Mouse (Mus musculus) embryonic facial prominence, embryonic 12.5 days (tissue): ENCODE results near the gene Trim25. TPM values are rescaled to one million over a fixed set of nuclear protein-coding genes. Genes with fewer than 3 reads are reported as not detected.

ENCODE experiments used
- ATAC-seq: fragments of 200-750 bp; cut with Nextera tagmentation; 2 replicates; pipeline ENCODE4 v1.8.0; 2017; ENCODE audit not compliant: insufficient number of reproducible peaks, insufficient read depth, low FRiP score, low TSS enrichment
- H3K27ac ChIP-seq: fragments of 300-500 bp; sonication (generic); 2 replicates; pipeline ENCODE4 v1.5.1; 2016; ENCODE audit warnings: mild to moderate bottlenecking
- H3K27me3 ChIP-seq: fragments of 300-500 bp; sonication (generic); 2 replicates; pipeline ENCODE4 v1.6.1; 2016; ENCODE audit warnings: mild to moderate bottlenecking, moderate library complexity
- H3K36me3 ChIP-seq: fragments of 300-500 bp; sonication (generic); 2 replicates; pipeline ENCODE4 v1.6.1; 2016; ENCODE audit warnings: mild to moderate bottlenecking
- H3K4me1 ChIP-seq: fragments of 300-500 bp; sonication (generic); 2 replicates; pipeline ENCODE4 v1.6.1; 2016
- H3K4me2 ChIP-seq: fragments of 300-500 bp; sonication (generic); replicated peaks from 2 replicates; pipeline ENCODE4 v1.6.1; 2016; ENCODE audit warnings: mild to moderate bottlenecking, moderate library complexity
- H3K4me3 ChIP-seq: fragments of 300-500 bp; sonication (generic); 2 replicates; pipeline ENCODE4 v1.5.1; 2016; ENCODE audit warnings: mild to moderate bottlenecking
- H3K9ac ChIP-seq: fragments of 300-500 bp; sonication (generic); 2 replicates; pipeline ENCODE4 v1.6.1; 2016; ENCODE audit warnings: mild to moderate bottlenecking, moderate library complexity
- H3K9me3 ChIP-seq: fragments of 300-500 bp; sonication (generic); 2 replicates; pipeline ENCODE4 v1.6.1; 2016; ENCODE audit warnings: mild to moderate bottlenecking, moderate library complexity
- whole genome bisulfite sequencing: fragments of 180-500 bp; shearing (Covaris S2); methylation state at CpG from one replicate; pipeline ENCODE4 v1.1.7; 2016; 5-methylcytosine and 5-hydroxymethylcytosine counted together
- polyA plus RNA-seq: library from polyadenylated mRNA; unstranded; fragments of >200 nt; fragmentation: Nextera tagmentation; extraction: Ambion mirVana; gene quantifications from 2 replicates; pipeline ENCODE4 v1.2.1, GENCODE M21; 2016

The Trim25 gene
- polyA plus RNA-seq, 1 experiment from 2014 or later, result 4.7 TPM

- H3K9me3 ChIP-seq, result no peaks in the 10 kb centered on the region
- H3K4me3 ChIP-seq, result no peak overlapping the region
- no peak overlapping the region for H3K9ac ChIP-seq
- peaks cover 18% of the 10 kb centered on the region for H3K36me3 ChIP-seq
- WGBS, result 87% methylated on average over 13 of the region's 13 CpGs
- no peaks in the 10 kb centered on the region for H3K27me3 ChIP-seq
- H3K4me1 ChIP-seq, result peaks cover 15% of the 10 kb centered on the region
- H3K27ac ChIP-seq, result no peak overlapping the region
- H3K4me2 ChIP-seq, result no peak overlapping the region
- ATAC-seq, result no peak
Measured at GRCm38 (mm10) chr11:89055931-89056690, 56.9 kb downstream of the Trim25 start.

- H3K9me3 ChIP-seq, result no peaks in the 10 kb centered on the region
- ATAC-seq, result no peak
- no peaks in the 10 kb centered on the region for H3K27me3 ChIP-seq
- peaks cover 15% of the 10 kb centered on the region for H3K4me1 ChIP-seq
- H3K36me3 ChIP-seq, result peaks cover 7% of the 10 kb centered on the region
- H3K27ac ChIP-seq, result no peak overlapping the region
- H3K9ac ChIP-seq, result no peak overlapping the region
- 74% methylated on average over 11 of the region's 11 CpGs for WGBS
- H3K4me3 ChIP-seq, result peak overlapping the region; percentile 89
- H3K4me2 ChIP-seq, result peak overlapping the region; percentile 89
Measured at GRCm38 (mm10) chr11:89058515-89059270, 59.5 kb downstream of the Trim25 start.

DNA sequence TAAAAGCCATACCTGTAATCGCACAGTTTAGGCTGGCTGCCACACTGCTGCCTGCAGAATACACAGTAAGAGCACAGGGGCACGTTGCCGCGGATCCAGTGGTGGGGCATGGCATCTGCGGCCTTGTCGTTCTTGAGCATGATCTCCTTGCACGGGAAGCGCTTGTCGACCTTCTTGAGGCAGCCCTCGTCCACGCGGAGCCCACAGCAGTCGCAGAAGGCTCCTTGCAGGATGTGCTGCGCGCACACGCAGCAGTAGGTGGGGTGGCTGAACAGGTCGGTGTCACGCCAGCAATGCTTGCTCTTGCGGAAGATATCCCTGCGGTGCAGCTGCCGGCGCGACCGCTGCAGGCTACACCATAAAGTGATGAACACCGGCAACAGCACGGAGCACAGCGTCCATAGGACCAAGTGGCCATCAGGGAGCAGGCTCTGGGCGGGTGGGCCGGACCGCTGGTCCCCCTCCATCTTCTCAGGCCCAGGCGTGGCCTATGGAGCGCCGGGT, 60.8 kb downstream of the Trim25 start:
- H3K4me1 ChIP-seq, result peaks cover 15% of the 10 kb centered on the region
- peak overlapping the region; percentile 89 for H3K4me2 ChIP-seq
- peak; percentile 60 for ATAC-seq
- H3K27me3 ChIP-seq, result no peaks in the 10 kb centered on the region
- H3K4me3 ChIP-seq, result peak overlapping the region; percentile 89
- no peak overlapping the region for H3K27ac ChIP-seq
- no peaks in the 10 kb centered on the region for H3K9me3 ChIP-seq
- peaks cover under 1% of the 10 kb centered on the region; the same call in 1 of the 2 replicates for H3K36me3 ChIP-seq
- WGBS, result under 1% methylated on average over 33 of the region's 33 CpGs
- H3K9ac ChIP-seq, result peak overlapping the region; percentile 77

- under 1% methylated on average over 55 of the region's 63 CpGs for WGBS
Measured at GRCm38 (mm10) chr11:89060423-89061089, 61.4 kb downstream of the Trim25 start.

DNA sequence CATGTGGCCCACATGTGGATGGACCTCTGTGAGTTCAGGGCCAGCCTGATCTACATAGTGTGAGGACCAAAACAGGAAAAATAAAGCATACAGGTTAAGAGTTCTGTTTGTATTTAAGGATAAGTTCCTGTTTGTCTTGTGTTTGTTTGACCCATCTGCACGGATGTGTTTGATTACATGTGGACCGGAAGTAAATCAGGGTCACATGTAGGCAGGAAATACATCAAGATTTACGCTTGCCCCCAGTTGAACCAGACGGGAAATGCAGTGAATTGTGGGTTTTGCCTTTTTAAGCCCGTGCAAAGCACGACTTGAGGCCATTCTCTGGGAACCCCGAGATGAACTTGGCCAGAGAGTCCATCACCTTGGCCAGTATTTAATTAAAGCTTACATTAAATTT, 62.2 kb downstream of the Trim25 start:
- H3K27ac ChIP-seq, result no peak overlapping the region
- WGBS, result 84% methylated on average over 7 of the region's 7 CpGs
- H3K9ac ChIP-seq, result no peak overlapping the region
- H3K36me3 ChIP-seq, result no peaks in the 10 kb centered on the region
- no peak overlapping the region for H3K4me3 ChIP-seq
- peaks cover 15% of the 10 kb centered on the region for H3K4me1 ChIP-seq
- H3K27me3 ChIP-seq, result no peaks in the 10 kb centered on the region
- H3K9me3 ChIP-seq, result no peaks in the 10 kb centered on the region
- ATAC-seq, result no peak
- H3K4me2 ChIP-seq, result no peak overlapping the region

More at GRCm38 (mm10) chr11:89060423-89061089, 61.4 kb downstream of the Trim25 start:
- Histone ChIP-seq H3K9ac (peak overlapping the region; percentile 77), H3K27ac (0 out of 2 replicates have a peak overlapping the region, but pooled peaks have one; percentile 19), H3K4me3 (peak overlapping the region; percentile 89), H3K9me3 (no peaks in the 10 kb centered on the region), H3K4me2 (peak overlapping the region; percentile 89), H3K36me3 (no peaks in the 10 kb centered on the region), H3K27me3 (no peaks in the 10 kb centered on the region), H3K4me1 (peaks cover 15% of the 10 kb centered on the region)
- peak; percentile 90 for ATAC-seq

DNA sequence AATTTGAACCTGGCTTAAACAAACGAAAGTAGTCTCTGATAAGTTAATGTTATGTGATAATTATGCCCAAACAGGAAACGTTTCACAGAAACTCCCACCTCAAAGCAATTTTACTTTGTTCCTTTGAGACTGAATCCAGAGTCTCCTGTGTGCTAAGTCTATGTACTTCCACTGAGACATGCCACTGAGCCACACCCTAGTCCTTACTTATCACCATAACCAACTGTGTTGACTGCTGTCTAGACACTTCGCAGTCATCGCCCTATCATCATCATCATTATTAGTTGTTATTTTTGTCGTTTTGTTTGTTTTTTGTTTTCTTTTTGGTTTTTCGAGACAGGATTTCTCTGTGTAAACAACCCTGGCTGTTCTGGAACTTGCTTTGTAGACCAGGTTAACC, 65.1 kb downstream of the Trim25 start:
- Histone ChIP-seq H3K4me1 (peaks cover 5% of the 10 kb centered on the region), H3K4me3 (no peak overlapping the region), H3K27me3 (no peaks in the 10 kb centered on the region), H3K27ac (no peak overlapping the region), H3K36me3 (no peaks in the 10 kb centered on the region), H3K4me2 (no peak overlapping the region), H3K9ac (no peak overlapping the region), H3K9me3 (no peaks in the 10 kb centered on the region)
- WGBS, result 75% methylated on average over 6 of the region's 6 CpGs
- no peak for ATAC-seq

DNA sequence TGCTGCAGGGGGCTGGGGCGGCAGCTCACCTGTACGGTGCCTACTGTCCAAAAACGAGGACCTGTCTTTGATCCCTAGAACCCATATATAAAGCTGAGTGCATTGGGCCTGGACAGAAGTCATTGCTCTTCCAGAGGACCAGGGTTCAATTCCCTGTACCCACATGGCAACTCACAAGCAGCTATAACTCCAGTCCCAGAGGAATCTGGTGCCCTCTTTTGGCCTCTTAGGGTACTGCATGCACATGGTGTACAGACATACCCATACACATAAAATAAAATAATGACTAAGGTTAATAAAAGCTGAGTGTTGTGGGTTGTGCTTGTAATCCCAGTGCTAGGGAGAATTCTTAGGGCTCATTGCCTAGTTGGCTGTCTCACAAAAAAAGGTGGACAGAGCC, 66.1 kb downstream of the Trim25 start:
- no peak for ATAC-seq
- Histone ChIP-seq H3K36me3 (no peaks in the 10 kb centered on the region), H3K27ac (no peak overlapping the region), H3K4me3 (no peak overlapping the region), H3K9ac (no peak overlapping the region), H3K9me3 (no peaks in the 10 kb centered on the region), H3K4me1 (no peaks in the 10 kb centered on the region), H3K4me2 (no peak overlapping the region), H3K27me3 (no peaks in the 10 kb centered on the region)
- 95% methylated on average over 3 of the region's 3 CpGs for WGBS

GRCm38 (mm10) chr11:89066126-89066525, 67.0 kb downstream of the Trim25 start:
- Histone ChIP-seq H3K9me3 (no peaks in the 10 kb centered on the region), H3K27me3 (no peaks in the 10 kb centered on the region), H3K36me3 (no peaks in the 10 kb centered on the region), H3K4me3 (no peak overlapping the region), H3K27ac (no peak overlapping the region), H3K4me2 (no peak overlapping the region), H3K9ac (no peak overlapping the region), H3K4me1 (no peaks in the 10 kb centered on the region)
- ATAC-seq, result no peak
- 83% methylated on average over 6 of the region's 6 CpGs for WGBS

DNA sequence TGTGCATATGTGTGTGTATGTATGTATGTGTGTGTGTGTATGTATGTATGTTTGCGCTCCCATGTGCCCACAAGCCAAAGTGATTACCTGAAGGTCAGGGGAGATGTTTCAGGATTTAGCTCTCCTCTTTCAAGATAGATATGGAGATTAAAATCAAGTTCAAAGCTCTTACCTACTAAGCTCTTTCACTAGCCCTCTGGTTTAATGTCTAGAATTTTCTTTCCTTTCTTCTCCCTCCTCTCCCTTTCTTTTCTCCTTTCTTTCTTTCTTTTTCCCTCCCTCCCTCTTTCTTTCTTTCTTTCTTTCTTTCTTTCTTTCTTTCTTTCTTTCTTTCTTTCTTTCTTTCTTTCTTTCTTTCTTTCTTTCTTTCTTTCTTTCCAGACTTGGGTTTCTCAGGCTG, 67.6 kb downstream of the Trim25 start, which contains the start of gene Dgke:
Gene Dgke (minus strand): TSS at position 101 of the 400 bp plus-strand sequence.
- no peak within 1 kb of the TSS for H3K4me3 ChIP-seq
- 100% methylated on average over 1 of the region's 1 CpGs for WGBS

GRCm38 (mm10) chr11:89067301-89067822, 68.2 kb downstream of the Trim25 start:
- Histone ChIP-seq H3K4me2 (no peak overlapping the region), H3K9me3 (no peaks in the 10 kb centered on the region), H3K4me1 (no peaks in the 10 kb centered on the region), H3K27ac (no peak overlapping the region), H3K27me3 (no peaks in the 10 kb centered on the region), H3K4me3 (no peak overlapping the region), H3K36me3 (no peaks in the 10 kb centered on the region), H3K9ac (no peak overlapping the region)
- WGBS, result 63% methylated on average over 6 of the region's 6 CpGs
- ATAC-seq, result no peak

More for the DNA sequence above, 67.6 kb downstream of the Trim25 start, which contains the start of gene Dgke:
- Histone ChIP-seq H3K9ac (no peak within 1 kb of the TSS), H3K27ac (no peak within 1 kb of the TSS), H3K4me1 (no peaks in the 10 kb centered on the region), H3K9me3 (no peaks in the 10 kb centered on the region), H3K4me2 (no peak within 1 kb of the TSS), H3K36me3 (no peaks in the 10 kb centered on the region), H3K27me3 (no peaks in the 10 kb centered on the region)
- no peak for ATAC-seq

DNA sequence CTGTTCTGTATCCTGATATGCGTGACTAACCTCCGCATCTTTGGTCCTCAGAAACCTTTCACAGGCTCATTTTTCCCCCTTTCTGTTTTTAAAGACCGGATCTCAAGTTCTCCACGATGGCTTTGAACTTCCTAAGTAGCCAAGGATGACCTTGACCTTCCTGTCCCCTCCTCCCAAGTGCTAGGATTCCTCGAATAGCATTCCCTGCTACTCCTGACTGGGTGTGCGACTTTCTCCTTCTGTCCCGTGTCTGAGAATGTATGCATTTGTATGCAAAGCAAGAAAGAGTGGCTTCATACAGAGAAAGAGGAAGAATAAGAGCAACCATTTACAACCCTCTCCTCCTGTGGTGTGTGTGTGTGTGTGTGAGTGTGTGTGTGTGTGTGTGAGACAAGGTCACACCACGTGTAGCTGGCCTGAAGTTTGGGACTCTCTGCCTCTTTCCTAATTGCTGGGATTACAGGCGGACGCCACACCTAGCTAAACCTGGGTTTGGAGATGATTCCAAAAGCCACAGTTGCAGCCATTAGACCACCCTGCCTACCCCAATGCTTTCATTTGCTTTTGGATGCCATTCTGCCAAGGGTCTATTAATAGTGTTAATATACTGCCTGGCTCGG, 68.8 kb downstream of the Trim25 start:
- H3K9ac ChIP-seq, result no peak overlapping the region
- no peaks in the 10 kb centered on the region for H3K27me3 ChIP-seq
- no peaks in the 10 kb centered on the region for H3K36me3 ChIP-seq
- no peak overlapping the region for H3K4me2 ChIP-seq
- no peak for ATAC-seq
- H3K4me3 ChIP-seq, result no peak overlapping the region
- no peak overlapping the region for H3K27ac ChIP-seq
- no peaks in the 10 kb centered on the region for H3K9me3 ChIP-seq
- no peaks in the 10 kb centered on the region for H3K4me1 ChIP-seq
- WGBS, result 57% methylated on average over 11 of the region's 11 CpGs
